Mouse (Mus musculus): ENCODE data around the gene Rab4a. TPM values are rescaled to one million over a fixed set of nuclear protein-coding genes. Genes with fewer than 3 reads are reported as not detected.

The Rab4a gene
- total RNA-seq, 2 experiments from 2014 or later, result 46.5 to 51.8 TPM

DNA sequence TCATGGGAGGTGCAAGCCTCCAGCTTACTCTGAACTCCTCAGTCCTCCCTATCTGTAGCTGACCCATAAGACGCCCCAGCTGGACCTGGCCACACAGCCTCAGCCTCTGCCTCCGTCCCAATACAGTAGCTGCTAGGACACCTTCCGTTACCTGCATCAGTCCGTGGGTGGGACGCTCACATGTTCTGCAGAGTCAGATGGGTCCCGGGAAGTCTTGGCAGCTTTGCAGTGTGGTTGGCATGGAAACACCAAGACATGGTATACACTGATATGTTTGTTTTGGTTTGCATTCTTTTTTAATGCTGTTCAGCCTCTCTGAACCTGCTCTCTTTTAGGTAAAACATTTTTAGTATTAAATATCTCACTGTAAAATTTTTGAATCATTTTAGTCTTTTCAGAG, 30.6 kb downstream of the Rab4a start:
- intact Hi-C loops (cut with DNase I), result no loop called here
- DNase-seq (ENCODE audit: low spot score in 2 of 2), result peak in 1 of 2 experiments; percentile 77

DNA sequence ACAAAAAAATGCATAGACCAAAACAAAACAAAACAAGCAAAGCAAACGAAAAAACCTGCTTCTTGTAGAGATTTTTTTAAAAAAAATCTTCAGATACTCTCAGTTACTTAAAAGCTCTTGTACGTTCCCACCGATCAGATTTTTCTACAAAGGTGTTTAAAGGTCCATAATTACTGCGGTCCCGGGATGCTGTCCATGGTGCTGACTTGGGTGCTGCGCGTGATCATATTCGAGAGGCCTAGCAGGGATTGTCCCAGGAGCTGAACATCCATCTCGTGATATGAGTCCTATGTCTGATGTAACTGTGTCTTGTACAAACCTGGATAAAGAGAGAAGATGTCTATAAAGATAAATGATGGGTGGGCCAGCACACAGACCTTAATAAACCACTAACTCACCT, 32.7 kb downstream of the Rab4a start:
- intact Hi-C loops (cut with DNase I), result no loop called here
- DNase-seq (ENCODE audit: low spot score in 2 of 2), result no peak

DNA sequence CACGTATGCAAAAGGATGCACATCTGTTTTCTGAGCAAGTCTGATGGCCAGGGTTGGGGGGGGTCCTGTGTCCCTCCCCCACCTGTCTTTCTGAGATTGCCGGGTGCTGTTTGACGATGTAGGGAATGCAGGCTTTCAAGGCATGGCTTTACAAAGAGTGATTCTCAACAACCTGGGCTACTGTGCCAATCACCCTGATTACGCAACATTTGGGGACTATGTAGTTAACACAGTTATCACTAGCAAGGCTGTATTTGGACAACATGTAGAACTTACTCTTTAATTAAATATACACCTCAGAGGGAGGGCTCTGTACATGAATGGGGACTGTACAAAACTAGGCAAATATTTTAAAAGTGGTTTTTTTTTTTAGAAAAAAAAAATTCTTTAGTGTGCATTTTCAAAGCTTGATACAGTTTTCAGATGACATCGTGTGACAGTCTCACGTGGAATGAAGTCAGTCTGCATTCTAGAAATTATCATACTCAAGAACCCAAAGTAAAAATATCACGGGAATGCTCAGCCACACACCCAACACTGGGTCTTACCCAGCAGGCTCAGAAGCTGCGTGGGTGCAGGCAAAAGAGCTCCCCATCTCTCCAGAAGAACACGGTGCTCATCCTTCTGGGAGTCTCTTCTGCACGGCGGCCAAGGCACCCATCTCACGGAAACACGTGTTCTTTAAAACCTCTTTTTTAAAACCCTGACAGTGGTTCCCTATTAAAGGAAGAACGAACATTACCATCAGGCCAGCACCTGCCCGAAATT, 35.0 kb downstream of the Rab4a start:
- intact Hi-C loops (cut with DNase I), result loop anchor here (5.0 kb wide), 1 partner anchor 42 kb away; no protein-coding TSS in a partner anchor

DNA sequence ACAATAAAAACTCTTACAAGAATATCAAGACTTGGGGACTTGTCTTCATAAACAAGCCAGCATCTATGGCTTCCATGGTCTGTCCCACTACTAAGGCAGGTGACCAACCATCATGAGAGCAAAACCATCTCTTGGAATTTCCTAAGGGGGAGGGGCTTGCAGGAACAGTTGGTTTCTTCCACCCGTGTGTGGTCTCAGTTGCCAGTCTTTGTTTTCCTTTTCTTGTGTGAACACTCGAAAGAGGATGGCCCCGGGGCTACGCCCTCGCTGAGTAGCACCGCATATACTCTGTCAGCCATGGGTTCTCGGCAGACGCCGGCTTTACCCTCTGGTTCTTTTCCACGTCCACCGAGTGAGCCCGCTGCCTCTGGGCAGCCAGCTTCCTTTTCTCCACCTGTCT, 36.3 kb downstream of the Rab4a start:
- DNase-seq (ENCODE audit: low spot score in 2 of 2), result no peak
- intact Hi-C loops (cut with DNase I), result loop anchor here (5.0 kb wide), 1 partner anchor 40 kb away; no protein-coding TSS in a partner anchor

More for the DNA sequence above, 35.0 kb downstream of the Rab4a start:
- peak; percentile 82 to 91 for DNase-seq (ENCODE audit: low spot score in 2 of 2)

DNA sequence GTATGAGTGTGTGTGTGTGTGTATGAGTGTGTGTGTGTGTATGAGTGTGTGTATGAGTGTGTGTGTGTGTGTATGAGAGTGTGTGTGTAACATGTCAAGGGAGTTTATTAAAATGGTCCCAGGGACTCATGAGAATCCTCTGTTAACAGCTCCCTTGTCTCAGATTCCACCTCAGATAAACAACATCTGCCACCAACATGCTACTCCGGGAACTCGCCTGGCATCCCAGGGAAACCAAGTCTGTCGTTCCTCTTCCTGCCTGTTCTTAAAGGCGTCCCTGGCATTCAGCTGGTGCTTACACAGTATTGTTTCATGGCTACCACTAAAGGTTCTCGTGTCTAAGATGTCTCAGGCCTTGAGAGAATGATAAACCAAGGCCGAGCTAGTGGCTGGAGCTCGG, 38.6 kb downstream of the Rab4a start:
- DNase-seq (ENCODE audit: low spot score in 2 of 2), result no peak
- intact Hi-C loops (cut with DNase I), result loop anchor here (5.0 kb wide), 1 partner anchor 38 kb away; no protein-coding TSS in a partner anchor

DNA sequence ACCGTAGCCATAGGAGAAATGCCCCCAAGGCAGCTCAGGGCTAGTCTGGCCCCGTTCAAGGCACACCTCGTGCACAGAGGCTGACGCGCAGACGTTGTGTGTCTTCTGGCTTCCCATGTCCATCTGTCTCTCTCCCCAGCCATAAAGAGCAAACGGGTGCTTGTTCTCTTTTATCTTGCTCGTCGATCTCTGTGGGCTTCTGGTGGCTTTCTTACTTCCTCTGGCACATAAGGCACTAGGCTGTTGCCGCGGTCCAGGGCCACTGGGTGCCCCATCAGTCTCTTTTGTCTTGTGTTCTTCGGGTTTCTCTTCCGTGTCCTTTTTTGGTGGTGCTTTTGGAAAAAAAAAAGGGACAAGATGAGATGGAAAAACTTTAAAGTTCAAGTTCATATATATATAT, 39.3 kb downstream of the Rab4a start:
- no peak for DNase-seq (ENCODE audit: low spot score in 2 of 2)
- intact Hi-C loops (cut with DNase I), result no loop called here

DNA sequence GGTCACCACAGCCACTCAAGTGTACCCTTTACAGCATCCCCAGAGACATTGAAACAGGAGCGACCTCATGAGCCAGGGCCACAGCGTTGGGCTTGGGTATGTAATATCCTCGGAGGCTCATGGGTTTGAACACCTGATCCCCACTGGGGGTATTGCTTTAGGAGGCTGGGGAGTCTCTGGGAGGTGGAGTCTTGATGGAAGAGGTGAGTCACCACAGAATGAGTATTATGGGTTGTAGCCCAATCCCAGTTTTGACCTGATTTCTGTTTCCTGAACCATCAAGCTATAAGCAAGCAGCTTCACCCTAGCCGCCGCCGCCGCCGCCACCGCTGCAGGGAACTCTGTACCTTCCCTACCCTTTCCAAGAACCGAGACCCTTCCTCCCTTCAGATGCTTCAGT, 40.2 kb downstream of the Rab4a start:
- no peak for DNase-seq (ENCODE audit: low spot score in 2 of 2)
- intact Hi-C loops (cut with DNase I), result no loop called here

DNA sequence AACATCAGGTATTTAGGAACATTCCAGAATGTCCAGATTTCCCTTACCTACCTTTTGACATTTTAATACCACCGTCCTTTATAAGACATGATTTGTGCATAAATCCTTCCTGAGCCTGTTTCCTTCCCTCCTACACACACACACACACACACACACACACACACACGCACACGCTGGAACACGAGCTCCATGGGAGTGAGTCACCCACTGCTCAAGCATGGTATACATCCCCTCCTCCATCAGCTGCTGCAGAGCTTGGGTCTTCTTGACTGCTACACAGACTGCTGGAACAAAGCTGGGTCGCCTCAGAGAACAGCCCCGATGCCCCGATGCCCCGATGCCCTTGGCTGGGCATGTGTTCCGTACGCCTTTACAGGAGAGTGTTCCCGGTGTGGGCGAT, 40.7 kb downstream of the Rab4a start:
- DNase-seq (ENCODE audit: low spot score in 2 of 2), result peak; percentile 59 to 81
- intact Hi-C loops (cut with DNase I), result no loop called here

DNA sequence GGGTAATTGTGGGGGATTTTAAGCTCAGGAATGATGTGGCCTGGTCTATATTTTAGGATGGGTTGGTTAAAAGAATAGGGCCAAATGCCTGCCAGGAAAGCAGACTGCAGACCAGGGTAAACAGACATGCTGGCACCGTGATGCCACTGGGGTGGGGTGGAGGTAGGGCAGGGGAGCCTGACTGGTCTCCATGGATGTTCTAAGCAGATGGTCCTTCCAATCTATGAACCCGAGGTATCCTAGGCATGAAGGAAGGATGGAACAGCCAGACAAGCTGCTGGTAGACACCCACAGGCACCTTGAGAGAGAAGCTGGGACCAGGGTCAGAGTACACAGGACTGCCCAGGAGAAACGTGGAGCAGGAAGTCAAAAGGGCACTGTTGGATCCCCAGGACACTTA, 41.8 kb downstream of the Rab4a start:
- intact Hi-C loops (cut with DNase I), result no loop called here
- no peak for DNase-seq (ENCODE audit: low spot score in 2 of 2)

DNA sequence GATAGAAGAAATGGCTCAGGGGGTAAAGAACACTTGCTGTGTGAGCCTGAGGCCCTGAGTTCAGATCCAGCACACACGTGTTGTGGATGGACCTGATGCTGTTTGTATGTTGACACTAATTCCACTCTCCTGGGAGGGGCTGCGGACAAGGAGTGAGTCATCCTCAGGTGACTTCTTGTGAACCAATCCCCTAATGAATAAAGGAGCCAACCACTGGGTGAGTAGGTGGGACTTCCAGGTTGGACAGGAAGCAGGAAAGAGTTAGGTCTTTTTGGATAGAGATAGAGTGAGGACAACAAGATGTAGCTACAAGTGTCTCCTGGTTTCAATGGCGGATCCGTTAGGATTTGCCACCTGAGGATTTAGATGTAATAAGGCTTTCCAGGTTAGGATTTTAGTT, 43.6 kb downstream of the Rab4a start:
- no peak for DNase-seq (ENCODE audit: low spot score in 2 of 2)
- intact Hi-C loops (cut with DNase I), result no loop called here

DNA sequence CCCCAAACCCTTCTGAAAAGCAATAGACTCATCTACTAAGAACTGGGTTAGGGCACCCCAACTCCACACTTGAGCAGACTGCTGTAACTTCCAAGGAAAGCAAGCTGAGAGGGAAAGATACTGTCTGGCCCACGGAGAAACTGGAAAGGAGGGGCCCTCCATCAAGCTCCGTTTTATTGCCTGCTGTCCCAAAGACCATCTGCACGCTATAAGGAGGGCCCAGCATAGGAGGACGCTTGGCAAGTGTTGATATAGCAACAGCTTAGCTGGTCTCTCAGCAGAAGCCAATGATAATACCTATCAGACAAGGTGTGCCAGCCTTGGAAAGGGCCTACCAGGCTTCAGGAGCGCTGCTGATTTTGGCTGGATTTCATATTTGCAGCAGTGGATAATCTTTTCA, 45.8 kb downstream of the Rab4a start:
- intact Hi-C loops (cut with DNase I), result no loop called here
- DNase-seq (ENCODE audit: low spot score in 2 of 2), result no peak

DNA sequence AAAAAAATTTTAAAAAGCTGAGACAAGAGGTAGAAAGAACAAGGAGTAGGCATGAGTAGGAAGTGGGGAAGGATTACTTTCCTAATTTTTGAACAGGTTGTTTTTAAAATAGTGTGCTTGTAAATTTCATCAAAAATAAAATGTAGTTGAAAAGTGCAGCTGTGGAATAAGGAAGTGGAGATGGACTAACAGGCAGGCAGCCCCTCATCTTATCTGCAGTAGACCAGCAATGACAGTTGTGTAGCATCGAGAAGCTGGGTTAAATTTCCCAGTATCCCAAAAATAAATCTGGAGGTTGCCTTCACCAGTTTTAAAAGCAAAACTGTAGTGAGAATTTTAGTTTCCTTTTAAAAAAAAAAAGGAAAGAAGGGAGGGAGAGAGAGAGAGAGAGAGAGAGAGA, 48.5 kb downstream of the Rab4a start:
- intact Hi-C loops (cut with DNase I), result no loop called here
- DNase-seq (ENCODE audit: low spot score in 2 of 2), result no peak

DNA sequence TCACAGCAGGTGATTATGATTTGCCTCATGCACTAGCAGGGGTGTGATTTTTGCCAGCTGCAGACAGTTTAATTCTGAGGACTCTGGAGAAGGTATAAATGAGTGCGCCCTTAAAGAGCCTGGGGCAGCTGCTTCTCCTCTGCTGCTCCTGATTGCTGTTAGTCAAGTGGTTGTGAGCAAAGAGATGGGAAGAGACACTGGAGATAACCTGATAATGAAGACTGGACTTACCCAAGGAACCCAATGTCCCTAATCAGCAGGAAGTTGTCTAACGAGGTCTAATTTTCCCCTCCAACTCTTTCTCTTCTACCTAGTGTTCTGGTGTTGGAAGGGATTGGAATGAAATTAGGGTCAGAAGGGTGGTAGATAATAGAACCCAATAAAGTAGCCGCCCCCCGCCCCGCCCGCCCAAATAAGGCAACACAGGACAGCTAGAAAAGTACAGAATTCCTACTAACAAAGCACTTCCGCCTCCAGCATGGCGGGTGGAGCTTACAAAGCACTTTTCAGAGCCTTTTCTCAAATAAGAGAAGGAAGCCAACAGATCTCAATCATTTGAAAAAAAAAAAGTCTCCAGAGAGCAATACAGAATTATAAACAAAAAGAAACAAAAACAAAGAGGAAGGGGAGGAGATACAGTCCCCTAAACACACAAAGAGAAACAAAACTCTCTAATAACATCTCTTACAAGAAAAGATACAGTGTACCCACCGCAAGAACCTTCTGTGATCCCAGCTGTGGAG, 49.1 kb downstream of the Rab4a start:
- intact Hi-C loops (cut with DNase I), result loop anchor here (5.0 kb wide), 1 partner anchor 37 kb away; the partner anchor contains the start of gene Acta1
- no peak for DNase-seq (ENCODE audit: low spot score in 2 of 2)

DNA sequence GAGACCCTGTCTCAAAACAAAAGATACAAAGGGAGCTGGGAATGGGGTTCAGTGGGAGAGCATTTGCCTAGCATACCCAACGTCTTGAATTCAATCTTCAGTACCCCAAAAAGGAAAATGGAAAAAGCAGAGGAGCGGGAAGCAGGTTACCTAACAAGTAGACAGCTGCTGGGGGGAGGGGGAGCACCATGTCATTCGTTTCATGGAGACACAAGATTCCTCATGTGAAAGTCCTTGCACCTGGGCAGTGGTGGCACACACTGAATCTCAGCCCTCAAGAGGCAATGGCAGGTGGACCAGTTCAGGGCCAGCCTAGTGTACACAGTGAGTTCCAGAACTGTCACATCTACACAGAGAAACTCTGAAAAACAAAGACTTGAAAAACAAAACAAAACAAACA, 51.6 kb downstream of the Rab4a start:
- DNase-seq (ENCODE audit: low spot score in 2 of 2), result no peak
- intact Hi-C loops (cut with DNase I), result loop anchor here (5.0 kb wide), 1 partner anchor 35 kb away; the partner anchor contains the start of gene Acta1

DNA sequence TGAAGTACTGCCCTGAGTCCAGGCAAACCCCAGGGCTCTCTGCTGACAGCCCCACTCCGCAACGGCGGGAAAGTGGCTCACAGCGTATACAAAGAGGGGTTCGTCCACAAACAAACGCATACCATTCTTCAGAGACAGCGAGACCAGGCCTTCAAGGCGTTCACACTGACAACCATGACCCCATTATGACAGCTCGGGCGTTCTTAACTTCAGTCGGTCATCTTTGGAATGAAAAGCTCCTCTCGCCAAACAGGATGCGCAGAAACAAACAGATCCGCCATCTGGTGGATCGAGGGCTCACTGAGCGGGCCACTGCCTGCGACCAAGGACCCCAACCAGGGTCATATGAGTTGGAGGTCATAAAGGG, 52.8 kb downstream of the Rab4a start:
- DNase-seq (ENCODE audit: low spot score in 2 of 2), result no peak
- intact Hi-C loops (cut with DNase I), result loop anchor here (5.0 kb wide), 1 partner anchor 34 kb away; the partner anchor contains the start of gene Acta1

DNA sequence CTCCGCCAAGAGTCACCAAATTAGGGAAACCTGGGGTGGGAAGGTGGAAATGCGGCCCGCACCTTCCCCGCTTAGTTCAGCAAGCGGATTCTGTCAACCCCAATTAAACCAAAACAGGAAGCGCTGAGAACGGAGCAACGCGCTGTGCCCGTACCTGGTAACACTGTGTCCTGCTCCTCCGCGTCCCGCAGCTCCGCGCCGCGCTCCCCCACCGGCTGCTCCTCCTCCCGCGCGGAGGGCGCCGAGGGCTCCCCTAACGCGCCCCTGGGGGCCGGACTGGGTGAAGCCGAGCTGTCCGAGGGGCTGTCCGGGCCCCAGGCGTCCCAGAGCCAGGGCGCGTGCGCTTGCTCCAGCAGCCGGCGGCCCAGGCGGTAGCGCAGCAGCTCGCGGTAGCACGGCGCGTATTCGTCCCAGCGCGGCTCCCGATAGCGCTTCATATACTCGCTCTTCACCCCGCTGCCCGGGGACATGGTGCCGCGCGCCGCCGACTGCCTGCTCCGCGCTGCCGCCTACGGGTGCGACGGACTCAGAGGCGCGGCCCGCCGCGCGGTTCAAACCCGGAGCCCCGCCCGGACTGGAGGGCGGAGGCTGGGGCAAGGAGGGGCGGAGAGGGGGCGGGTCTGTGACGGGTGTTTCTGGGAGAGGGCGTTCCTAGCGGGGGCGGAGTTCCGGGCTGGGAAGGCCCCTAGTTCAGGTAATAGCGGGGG, 53.3 kb downstream of the Rab4a start:
- DNase-seq (ENCODE audit: low spot score in 2 of 2), result peak; percentile 90 to 92
- intact Hi-C loops (cut with DNase I), result loop anchor here (5.0 kb wide), 1 partner anchor 33 kb away; the partner anchor contains the start of gene Acta1

DNA sequence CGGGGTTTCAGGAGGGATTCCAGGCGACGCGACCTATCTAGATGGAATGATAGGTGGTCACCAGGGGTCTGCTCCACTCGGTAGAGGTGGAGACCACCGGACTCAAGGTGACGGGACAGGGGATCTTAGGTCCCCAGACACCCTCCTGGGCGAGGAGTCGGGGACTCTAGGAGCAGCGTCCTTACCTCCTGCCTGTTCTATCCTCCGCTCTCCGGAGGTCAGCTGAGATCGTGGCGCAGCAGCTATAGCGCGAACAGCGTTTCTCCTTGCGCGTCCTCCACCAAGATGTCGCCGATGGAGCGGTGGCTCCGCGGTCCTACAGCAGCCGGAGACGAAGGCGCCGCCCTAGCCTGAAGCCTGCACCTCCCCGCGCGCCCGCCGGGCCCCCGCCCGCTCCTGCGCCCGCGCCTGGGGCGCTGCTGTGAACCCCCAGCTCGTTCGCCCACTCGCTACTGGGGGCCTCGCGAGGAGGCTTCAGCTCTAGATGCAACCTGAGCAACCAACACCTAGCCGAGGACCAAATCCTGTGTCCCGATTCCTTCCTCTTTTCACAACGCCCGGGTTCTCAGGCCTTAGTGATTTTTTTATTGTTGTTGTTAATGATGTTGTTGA, 54.0 kb downstream of the Rab4a start, which contains the start of gene Ccsap:
TSS of gene Ccsap (minus strand) at position 562 of the 612 bp plus-strand sequence.
- intact Hi-C loops (cut with DNase I), result loop anchor here (5.0 kb wide), 1 partner anchor 33 kb away; the partner anchor contains the start of gene Acta1
- peak; percentile 69 to 71 for DNase-seq (ENCODE audit: low spot score in 2 of 2)

DNA sequence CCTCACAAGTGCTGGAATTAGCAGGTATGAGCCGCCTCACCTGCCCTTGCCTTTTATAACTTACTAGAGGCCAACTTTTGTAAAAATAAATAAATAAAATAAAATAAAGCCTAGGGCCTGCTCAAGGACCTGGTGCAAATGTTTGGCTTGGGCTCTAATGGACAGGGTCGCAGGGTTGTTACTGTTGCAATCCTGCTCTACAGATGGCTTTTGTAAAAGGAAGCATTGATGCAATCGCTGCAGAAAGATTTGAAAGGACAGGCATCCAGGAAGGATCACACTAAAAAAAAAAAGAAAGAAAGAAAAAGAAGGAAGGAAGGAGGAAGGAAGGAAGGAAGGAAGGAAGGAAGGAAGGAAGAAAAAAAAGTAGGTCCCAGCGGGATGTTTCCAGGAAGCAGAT, 54.6 kb downstream of the Rab4a start:
- intact Hi-C loops (cut with DNase I), result no loop called here
- no peak for DNase-seq (ENCODE audit: low spot score in 2 of 2)

DNA sequence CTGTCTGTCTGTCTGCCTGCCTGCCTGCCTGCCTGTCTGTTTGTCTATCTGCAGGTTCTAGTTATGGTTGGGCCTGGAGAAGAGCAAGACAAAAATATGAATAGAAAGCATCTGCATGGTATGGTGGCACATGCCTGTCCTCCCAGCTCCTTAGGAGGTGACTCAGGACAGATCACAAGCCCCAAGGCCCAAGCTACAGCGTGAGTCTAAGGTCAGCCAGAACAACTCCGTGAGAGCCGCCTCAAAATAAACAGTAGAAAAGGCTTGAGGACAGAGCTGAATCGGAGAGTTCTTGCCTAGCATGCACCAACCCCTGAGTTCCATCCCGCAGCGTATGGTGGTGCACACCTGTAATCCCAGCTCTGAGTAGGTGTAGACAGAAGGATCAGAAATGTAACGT, 60.0 kb downstream of the Rab4a start:
- DNase-seq (ENCODE audit: low spot score in 2 of 2), result no peak
- intact Hi-C loops (cut with DNase I), result no loop called here
